Mouse (Mus musculus) right cerebral cortex, postnatal 14 days (tissue): ENCODE measurements at regions not wholly inside any gene's neighbourhood (a gene's known extent, or its start where the extent isn't known, plus 50 kb on each side); places are given as distances from the start of the nearest gene placed in this dataset.

Source experiments
- DNase-seq: peaks from one replicate; pipeline ENCODE4 v3.0.0; 2022

GRCm38 (mm10) chr17:68057264-68057663 is 53.3 kb upstream of the Arhgap28 start:
- DNase-seq: no peak

GRCm38 (mm10) chr17:68060455-68060854 is 56.5 kb upstream of the Arhgap28 start:
- DNase-seq: no peak

GRCm38 (mm10) chr17:68065751-68066150 is 61.8 kb upstream of the Arhgap28 start:
- no peak for DNase-seq

GRCm38 (mm10) chr17:68066204-68066603 is 62.3 kb upstream of the Arhgap28 start:
- DNase-seq: no peak

- no peak for DNase-seq
Observed at GRCm38 (mm10) chr17:68069008-68069407, 65.1 kb upstream of the Arhgap28 start.

- DNase-seq: no peak
Observed at GRCm38 (mm10) chr17:68069484-68069883, 65.6 kb upstream of the Arhgap28 start.

DNA sequence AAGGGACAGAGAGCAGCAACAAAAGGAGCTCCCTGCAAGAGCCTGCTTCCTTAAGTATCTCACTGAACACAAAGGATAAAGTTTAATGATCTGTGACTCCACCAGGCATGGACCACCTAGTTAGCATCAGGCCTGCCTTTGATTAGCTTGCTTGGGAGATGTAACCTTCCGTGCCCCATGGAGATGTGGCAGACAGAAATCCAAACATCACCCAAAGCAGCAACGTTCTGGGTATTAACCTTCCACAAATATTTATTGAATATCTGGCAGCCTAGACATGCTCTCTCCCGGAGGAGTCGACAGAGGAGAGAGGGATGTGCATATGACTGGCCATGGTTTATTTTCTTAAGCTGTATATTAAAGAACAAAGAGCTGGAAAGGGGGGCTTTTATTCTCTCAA is 67.6 kb upstream of the Arhgap28 start:
- DNase-seq: no peak

DNA sequence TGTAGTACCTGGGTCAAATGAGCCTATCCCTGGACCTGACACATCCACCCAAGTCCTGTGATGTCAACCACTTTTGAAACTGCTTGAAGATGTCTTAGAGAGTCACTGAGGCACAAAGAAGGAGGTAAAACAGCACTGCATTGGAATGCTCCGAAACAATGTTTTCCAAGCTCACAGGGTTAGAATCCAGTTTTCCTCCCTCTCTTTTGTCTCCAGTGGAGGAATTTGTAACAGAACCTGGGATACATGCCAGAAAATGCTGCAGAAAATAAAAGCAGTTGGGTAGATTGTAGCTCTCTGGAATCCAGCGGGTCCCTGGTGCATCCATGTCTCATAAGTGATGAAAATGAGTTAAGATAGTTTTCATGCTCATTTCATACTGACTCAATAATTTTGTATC is 71.8 kb upstream of the Arhgap28 start:
- DNase-seq: no peak

- DNase-seq: no peak
Observed at GRCm38 (mm10) chr17:68078709-68079108, 74.8 kb upstream of the Arhgap28 start.

- DNase-seq: no peak
Observed at GRCm38 (mm10) chr17:68084446-68084845, 80.5 kb upstream of the Arhgap28 start.

DNA sequence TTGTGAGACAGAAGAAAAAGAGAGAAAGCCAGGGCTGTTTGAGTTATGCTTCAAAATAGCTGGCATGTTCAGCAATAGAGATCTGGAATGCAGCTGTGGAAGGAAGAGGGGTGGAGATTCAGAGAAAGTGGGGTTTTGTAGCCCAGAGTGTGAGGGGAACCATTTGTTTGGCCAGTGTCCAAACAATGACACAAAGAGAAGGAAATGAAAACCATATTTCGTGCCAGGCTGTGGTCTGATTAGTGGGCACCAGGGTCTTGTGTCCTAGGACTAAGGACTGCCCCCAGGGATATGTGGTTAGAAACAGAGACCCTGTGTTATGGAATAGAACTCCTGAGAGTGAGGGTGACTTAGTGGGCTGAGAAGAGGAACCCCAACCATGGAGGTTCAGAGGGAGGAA is 83.2 kb upstream of the Arhgap28 start:
- DNase-seq: no peak

DNA sequence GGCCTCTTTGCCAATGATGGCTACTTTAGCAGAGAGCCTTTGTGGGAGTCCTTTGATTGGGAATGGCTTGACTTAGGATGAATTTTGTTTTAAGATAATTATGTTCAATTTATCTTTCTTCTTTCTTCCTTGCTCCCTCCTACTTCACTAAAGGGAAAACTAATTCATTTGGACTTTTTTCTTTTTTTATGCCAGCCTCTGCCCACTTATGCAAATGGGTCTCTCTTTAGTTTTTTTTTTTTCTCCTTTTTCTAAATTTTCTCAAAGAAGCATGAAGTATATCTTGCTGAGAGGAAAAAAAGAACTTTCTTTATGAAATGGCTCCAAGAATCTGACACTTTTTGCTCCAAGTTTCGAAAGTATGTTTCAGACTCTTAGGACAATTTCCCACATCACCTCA is 85.3 kb upstream of the Arhgap28 start:
- no peak for DNase-seq

- DNase-seq: no peak
Observed at GRCm38 (mm10) chr17:68089830-68090229, 85.9 kb upstream of the Arhgap28 start.

- no peak for DNase-seq
Observed at GRCm38 (mm10) chr17:68096982-68097381, 93.1 kb upstream of the Arhgap28 start.

DNA sequence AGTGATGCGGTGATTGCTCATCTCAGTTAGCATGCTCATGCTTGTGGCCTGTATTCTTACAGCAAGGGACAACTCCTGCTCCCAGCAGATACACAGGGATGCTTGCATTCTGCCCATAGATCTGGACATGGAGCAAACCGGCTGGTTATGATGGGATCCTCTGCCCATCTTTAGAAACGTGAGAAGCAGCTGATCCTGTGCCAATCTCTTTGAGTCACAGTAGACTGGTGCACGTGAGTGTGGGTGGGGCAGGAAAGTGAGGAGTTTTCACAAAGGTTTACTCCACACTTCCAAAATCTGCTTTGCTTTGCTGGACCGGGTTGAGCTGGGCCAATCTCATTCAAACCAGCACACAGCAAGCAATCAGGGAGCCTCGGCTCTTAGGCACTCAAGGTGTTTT is 93.5 kb upstream of the Arhgap28 start:
- no peak for DNase-seq

DNA sequence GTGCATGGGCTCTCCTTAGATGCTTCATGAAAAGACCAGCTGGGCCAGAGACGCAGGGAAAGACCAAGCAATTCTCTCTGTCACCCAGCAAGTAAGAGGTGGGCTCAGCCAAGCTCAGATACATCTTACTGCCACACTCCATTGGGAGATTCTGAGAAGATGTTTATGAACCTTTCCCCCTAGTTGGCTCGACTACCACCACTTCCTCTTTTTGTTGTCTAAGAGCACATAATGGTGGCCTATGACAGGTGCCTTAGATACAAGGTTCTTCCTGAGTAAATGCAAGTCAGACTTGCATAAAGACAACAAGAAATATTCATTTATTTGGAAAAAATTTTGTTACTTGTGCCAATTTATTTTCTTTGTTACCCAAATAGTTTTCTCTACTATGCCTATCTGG is 96.2 kb upstream of the Arhgap28 start:
- no peak for DNase-seq

GRCm38 (mm10) chr17:68103346-68103745 is 99.4 kb upstream of the Arhgap28 start:
- no peak for DNase-seq

- DNase-seq: no peak
Observed at GRCm38 (mm10) chr17:68106366-68106765, 102.4 kb upstream of the Arhgap28 start.

DNA sequence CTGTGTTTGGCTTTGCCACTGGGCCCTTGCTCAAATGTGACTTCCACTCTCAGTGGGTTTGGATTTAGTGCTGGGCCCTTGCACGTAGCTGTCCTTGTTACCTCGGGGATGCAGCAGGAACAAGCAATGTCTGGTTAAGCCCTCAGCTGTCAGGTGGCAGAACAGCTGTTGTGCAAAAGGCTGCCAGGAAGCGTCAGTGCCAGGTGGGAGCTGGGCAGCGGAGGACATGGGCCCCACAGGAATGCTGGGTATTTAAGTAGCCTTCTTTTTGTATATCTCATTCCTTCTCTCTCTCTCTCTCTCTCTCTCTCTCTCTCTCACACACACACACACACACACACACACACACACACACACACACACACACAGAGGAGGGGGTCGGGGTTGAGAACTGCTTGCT is 104.0 kb upstream of the Arhgap28 start:
- no peak for DNase-seq

- DNase-seq: no peak
Observed at GRCm38 (mm10) chr17:68111834-68112473, 108.0 kb upstream of the Arhgap28 start.

DNA sequence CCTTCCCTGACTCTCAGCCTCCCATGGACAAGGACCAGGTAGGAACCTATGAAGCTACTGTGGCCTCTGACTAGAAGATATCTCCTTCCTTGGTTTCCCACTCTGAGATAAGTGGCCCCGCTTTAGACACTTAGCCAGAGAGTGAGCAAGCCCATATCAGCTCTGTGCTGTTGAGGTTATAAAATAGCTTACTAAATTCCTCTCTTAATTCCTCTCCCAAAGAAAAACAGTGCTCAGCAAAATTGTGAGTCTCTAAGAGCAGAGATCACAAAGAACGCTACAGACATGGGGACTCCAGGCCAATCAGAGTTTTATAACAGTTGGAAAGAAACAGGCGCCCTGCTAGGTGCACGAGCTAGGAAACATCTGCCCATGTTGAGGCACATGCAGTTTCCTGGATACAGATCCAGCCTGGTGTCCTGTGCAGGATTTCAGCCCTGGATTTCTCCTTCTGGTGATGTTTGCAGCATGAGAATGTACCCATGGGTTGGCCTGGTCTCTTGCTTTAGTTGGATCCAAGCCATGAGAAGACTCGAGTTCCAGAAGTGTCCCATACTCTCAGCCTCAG is 108.9 kb upstream of the Arhgap28 start:
- DNase-seq: no peak

DNA sequence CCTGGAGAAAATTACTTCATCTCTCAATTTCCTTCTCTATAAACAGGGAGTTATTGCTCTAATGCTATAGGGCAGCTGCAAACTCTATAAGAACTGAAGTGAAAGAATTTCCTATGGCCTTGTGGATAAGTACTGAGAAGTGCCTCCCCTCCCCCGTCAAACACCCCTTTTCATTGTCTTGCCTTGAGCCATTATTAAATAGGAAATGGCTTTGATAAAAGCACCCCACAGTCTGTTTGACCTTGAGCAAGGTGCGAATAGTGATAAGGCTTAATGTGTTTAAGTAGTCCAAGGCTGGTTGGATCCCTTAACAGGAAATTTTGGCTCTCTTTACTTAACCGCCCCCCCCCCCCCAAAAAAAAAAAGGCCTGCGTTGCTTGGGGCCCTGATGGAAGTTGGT is 111.7 kb upstream of the Arhgap28 start:
- DNase-seq: no peak

DNA sequence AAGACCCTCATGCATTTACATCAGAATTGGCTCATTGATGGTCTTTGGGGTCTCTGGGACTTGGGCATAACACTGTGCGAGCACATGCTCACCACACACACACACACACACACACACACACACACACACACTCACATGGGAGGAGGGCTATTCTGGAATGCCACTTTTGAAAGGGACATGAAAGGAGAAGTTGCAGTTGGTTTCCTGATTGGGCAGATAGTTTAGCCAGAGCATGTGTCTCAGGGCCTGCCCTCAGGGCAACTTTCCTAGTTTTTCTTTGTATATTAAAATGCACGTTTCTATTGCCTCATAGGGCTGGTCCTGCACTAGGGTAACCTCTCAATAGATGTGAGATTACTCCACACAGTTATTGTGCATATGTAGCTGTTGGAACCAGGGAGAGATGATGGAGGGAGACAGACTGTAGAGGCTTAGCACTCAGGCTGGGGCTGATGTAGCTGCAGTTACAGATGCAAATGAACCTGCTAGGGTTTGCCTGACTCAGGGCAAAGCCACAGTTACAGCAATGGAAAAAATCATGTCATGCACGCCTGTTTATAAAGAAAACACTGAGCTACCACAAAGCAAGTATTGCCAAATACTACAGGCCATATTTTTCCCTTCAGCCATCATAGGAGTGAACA is 115.3 kb upstream of the Arhgap28 start:
- DNase-seq: no peak

GRCm38 (mm10) chr17:68120230-68120629 is 116.3 kb upstream of the Arhgap28 start:
- DNase-seq: no peak

GRCm38 (mm10) chr17:68120744-68121143 is 116.8 kb upstream of the Arhgap28 start:
- no peak for DNase-seq
